Mouse (Mus musculus): ENCODE data around the gene Gabbr1. TPM values are rescaled to one million over a fixed set of nuclear protein-coding genes. Genes with fewer than 3 reads are reported as not detected.

Gene Gabbr1
- total RNA-seq, 2 experiments from 2014 or later = 16.9 TPM

GRCm38 (mm10) chr17:37029162-37029561 lies 16.6 kb upstream of the Gabbr1 start:
- intact Hi-C loops (cut with DNase I) = no loop called here
- DNase-seq = no peak

GRCm38 (mm10) chr17:37039127-37039894 lies 6.5 kb upstream of the Gabbr1 start:
- intact Hi-C loops (cut with DNase I) = no loop called here
- no peak for DNase-seq

- intact Hi-C loops (cut with DNase I) = loop anchor here (2.0 to 5.0 kb wide), 4 partner anchors 14 to 222 kb away; partner anchors contain the start of gene Trim26
These were observed 1.0 kb upstream of the Gabbr1 start for GRCm38 (mm10) chr17:37044651-37045244.

GRCm38 (mm10) chr17:37046312-37047112 lies 746 bp downstream of the Gabbr1 start:
- peak; percentile 58 to 74 for DNase-seq
- intact Hi-C loops (cut with DNase I) = loop anchor here (1.0 to 5.0 kb wide), 4 partner anchors 49 to 224 kb away; partner anchors contain the start of gene Trim26

More at GRCm38 (mm10) chr17:37044651-37045244, 1.0 kb upstream of the Gabbr1 start:
- DNase-seq = no peak

GRCm38 (mm10) chr17:37047332-37047976 lies 1.7 kb downstream of the Gabbr1 start:
- intact Hi-C loops (cut with DNase I) = loop anchor here (1.0 to 5.0 kb wide), 4 partner anchors 50 to 225 kb away; partner anchors contain the start of gene Trim26
- DNase-seq = no peak

- DNase-seq = no peak
- intact Hi-C loops (cut with DNase I) = loop anchor here (1.0 to 5.0 kb wide), 4 partner anchors 51 to 226 kb away; partner anchors contain the start of gene Trim26
These were observed 2.2 kb downstream of the Gabbr1 start for GRCm38 (mm10) chr17:37047981-37048380.

GRCm38 (mm10) chr17:37048383-37048782 lies 2.6 kb downstream of the Gabbr1 start:
- no peak for DNase-seq
- intact Hi-C loops (cut with DNase I) = loop anchor here (5.0 kb wide), 3 partner anchors 51 to 226 kb away; partner anchors contain the start of gene Trim26

GRCm38 (mm10) chr17:37049570-37050310 lies 4.0 kb downstream of the Gabbr1 start:
- intact Hi-C loops (cut with DNase I) = loop anchor here (5.0 kb wide), 3 partner anchors 52 to 227 kb away; partner anchors contain the start of gene Trim26
- peak; percentile 73 to 78 for DNase-seq

- intact Hi-C loops (cut with DNase I) = no loop called here
- DNase-seq = peak; percentile 77 to 78
These were observed 4.6 kb downstream of the Gabbr1 start for GRCm38 (mm10) chr17:37050399-37050798.

GRCm38 (mm10) chr17:37050876-37051275 lies 5.1 kb downstream of the Gabbr1 start:
- intact Hi-C loops (cut with DNase I) = no loop called here
- DNase-seq = no peak

- no peak for DNase-seq
- intact Hi-C loops (cut with DNase I) = no loop called here
These were observed 6.0 kb downstream of the Gabbr1 start for GRCm38 (mm10) chr17:37051745-37052144.

- intact Hi-C loops (cut with DNase I) = no loop called here
- DNase-seq = no peak
These were observed 11.2 kb downstream of the Gabbr1 start for GRCm38 (mm10) chr17:37056957-37057356.

GRCm38 (mm10) chr17:37061435-37061834 lies 15.7 kb downstream of the Gabbr1 start:
- intact Hi-C loops (cut with DNase I) = no loop called here
- no peak for DNase-seq

- DNase-seq = no peak
- intact Hi-C loops (cut with DNase I) = no loop called here
These were observed 16.4 kb downstream of the Gabbr1 start for GRCm38 (mm10) chr17:37062101-37062641.

GRCm38 (mm10) chr17:37063063-37063462 lies 17.3 kb downstream of the Gabbr1 start:
- DNase-seq = no peak
- intact Hi-C loops (cut with DNase I) = no loop called here

- DNase-seq = no peak
- intact Hi-C loops (cut with DNase I) = no loop called here
These were observed 18.1 kb downstream of the Gabbr1 start for GRCm38 (mm10) chr17:37063686-37064495.

GRCm38 (mm10) chr17:37065993-37066392 lies 20.2 kb downstream of the Gabbr1 start:
- intact Hi-C loops (cut with DNase I) = no loop called here
- DNase-seq = no peak

GRCm38 (mm10) chr17:37067861-37068260 lies 22.1 kb downstream of the Gabbr1 start:
- no peak for DNase-seq
- intact Hi-C loops (cut with DNase I) = no loop called here
